Mouse (Mus musculus) liver, embryonic 16.5 days (tissue): ENCODE data around the gene Ipcef1. TPM values are rescaled to one million over a fixed set of nuclear protein-coding genes. Genes with fewer than 3 reads are reported as not detected.

Experiments used
- ATAC-seq: fragments of 200-750 bp; cut with Nextera tagmentation; 2 replicates; pipeline ENCODE4 v1.8.0; 2017; ENCODE audit warnings: low read depth, mild to moderate bottlenecking, moderate number of reproducible peaks, moderate library complexity
- H3K27ac ChIP-seq: fragments of 300-500 bp; sonication (generic); 2 replicates; pipeline ENCODE4 v1.5.1; 2014; ENCODE audit warnings: mild to moderate bottlenecking, low read length
- H3K27me3 ChIP-seq: fragments of 300-500 bp; sonication (generic); 2 replicates; pipeline ENCODE4 v1.6.1; 2014; ENCODE audit warnings: low read depth, low read length, mixed read lengths; ENCODE audit not compliant: control insufficient read depth, insufficient read depth
- H3K36me3 ChIP-seq: fragments of 300-500 bp; sonication (generic); 2 replicates; pipeline ENCODE4 v1.6.1; 2014; ENCODE audit warnings: mild to moderate bottlenecking; ENCODE audit not compliant: control insufficient read depth, insufficient read depth
- H3K4me1 ChIP-seq: fragments of 300-500 bp; sonication (generic); 2 replicates; pipeline ENCODE4 v1.6.1; 2014; ENCODE audit warnings: low read depth, low read length, mixed read lengths; ENCODE audit not compliant: control insufficient read depth
- H3K4me2 ChIP-seq: fragments of 300-500 bp; sonication (generic); 2 replicates; pipeline ENCODE4 v1.6.1; 2014; ENCODE audit warnings: low read depth, low read length, mixed read lengths
- H3K4me3 ChIP-seq: fragments of 300-500 bp; sonication (generic); 2 replicates; pipeline ENCODE4 v1.5.1; 2014; ENCODE audit warnings: low read depth, mild to moderate bottlenecking, low read length
- H3K9ac ChIP-seq: fragments of 300-500 bp; sonication (generic); 2 replicates; pipeline ENCODE4 v1.6.1; 2014; ENCODE audit warnings: low read depth, low read length
- H3K9me3 ChIP-seq: fragments of 300-500 bp; sonication (generic); replicated peaks from 2 replicates; pipeline ENCODE4 v1.6.1; 2016; ENCODE audit warnings: low read length; ENCODE audit not compliant: control insufficient read depth
- WGBS: fragments of 180-500 bp; shearing (Covaris S2); extraction: QIAGEN DNeasy Blood & Tissue Kit; methylation state at CpG from one replicate; pipeline ENCODE4 v1.1.7; 2014; ENCODE audit not compliant: insufficient replicate concordance; 5-methylcytosine and 5-hydroxymethylcytosine counted together
- polyA plus RNA-seq: library from polyadenylated mRNA; unstranded; fragments of >200 nt; fragmentation: Nextera tagmentation; extraction: Ambion mirVana; gene quantifications from 2 replicates; pipeline ENCODE4 v1.2.1, GENCODE M21; 2015

The Ipcef1 gene
- 0.97 and 1.2 TPM in 2 replicates for polyA plus RNA-seq

- no peak within 1 kb of the TSS for H3K9ac ChIP-seq
- no peak within 1 kb of the TSS; the same call in 1 of the 2 replicates for H3K4me2 ChIP-seq
- WGBS, result 24% methylated on average over 12 of the region's 12 CpGs
- no peak within 1 kb of the TSS for H3K4me3 ChIP-seq
- H3K36me3 ChIP-seq, result no peaks in the 10 kb centered on the region
- H3K27me3 ChIP-seq, result no peaks in the 10 kb centered on the region
- no peak for ATAC-seq
- no peaks in the 10 kb centered on the region for H3K4me1 ChIP-seq
- no peaks in the 10 kb centered on the region for H3K9me3 ChIP-seq
- H3K27ac ChIP-seq, result no peak within 1 kb of the TSS
Measured at GRCm38 (mm10) chr10:7052315-7053017, at the start of gene Ipcef1. Ipcef1 (minus strand) TSS chr10:7052478.

GRCm38 (mm10) chr10:7077971-7078370 is 25.7 kb upstream of the Ipcef1 start:
- ATAC-seq, result no peak
- Histone ChIP-seq H3K27me3 (no peaks in the 10 kb centered on the region), H3K4me3 (no peak overlapping the region), H3K36me3 (no peaks in the 10 kb centered on the region), H3K4me2 (no peak overlapping the region), H3K4me1 (no peaks in the 10 kb centered on the region), H3K27ac (no peak overlapping the region), H3K9ac (no peak overlapping the region), H3K9me3 (no peaks in the 10 kb centered on the region)
- 76% methylated on average over 1 of the region's 1 CpGs for WGBS

GRCm38 (mm10) chr10:7077389-7077808 is 25.1 kb upstream of the Ipcef1 start:
- H3K4me3 ChIP-seq, result no peak overlapping the region
- H3K27ac ChIP-seq, result no peak overlapping the region
- H3K36me3 ChIP-seq, result no peaks in the 10 kb centered on the region
- H3K9ac ChIP-seq, result no peak overlapping the region
- no peak overlapping the region for H3K4me2 ChIP-seq
- no peaks in the 10 kb centered on the region for H3K27me3 ChIP-seq
- no peaks in the 10 kb centered on the region for H3K9me3 ChIP-seq
- no peaks in the 10 kb centered on the region for H3K4me1 ChIP-seq
- no peak for ATAC-seq
- 68% methylated on average over 7 of the region's 7 CpGs for WGBS

- no peaks in the 10 kb centered on the region for H3K27me3 ChIP-seq
- no peak overlapping the region for H3K27ac ChIP-seq
- no peaks in the 10 kb centered on the region for H3K4me1 ChIP-seq
- no peak overlapping the region for H3K4me2 ChIP-seq
- 47% methylated on average over 7 of the region's 8 CpGs for WGBS
- no peaks in the 10 kb centered on the region for H3K9me3 ChIP-seq
- no peak overlapping the region for H3K4me3 ChIP-seq
- no peaks in the 10 kb centered on the region for H3K36me3 ChIP-seq
- no peak for ATAC-seq
- no peak overlapping the region for H3K9ac ChIP-seq
Measured at GRCm38 (mm10) chr10:7076662-7077211, 24.5 kb upstream of the Ipcef1 start.

- Histone ChIP-seq H3K9me3 (no peaks in the 10 kb centered on the region), H3K9ac (no peak overlapping the region), H3K27ac (no peak overlapping the region), H3K27me3 (no peaks in the 10 kb centered on the region), H3K36me3 (no peaks in the 10 kb centered on the region), H3K4me1 (no peaks in the 10 kb centered on the region), H3K4me2 (no peak overlapping the region), H3K4me3 (no peak overlapping the region)
- WGBS, result 11% methylated on average over 8 of the region's 8 CpGs
- no peak for ATAC-seq
Measured at GRCm38 (mm10) chr10:7076201-7076600, 23.9 kb upstream of the Ipcef1 start.

- H3K27me3 ChIP-seq, result no peaks in the 10 kb centered on the region
- H3K4me3 ChIP-seq, result no peak overlapping the region
- no peaks in the 10 kb centered on the region for H3K36me3 ChIP-seq
- ATAC-seq, result no peak
- no peaks in the 10 kb centered on the region for H3K9me3 ChIP-seq
- 68% methylated on average over 2 of the region's 2 CpGs for WGBS
- no peak overlapping the region for H3K9ac ChIP-seq
- no peaks in the 10 kb centered on the region for H3K4me1 ChIP-seq
- H3K27ac ChIP-seq, result no peak overlapping the region
- no peak overlapping the region for H3K4me2 ChIP-seq
Measured at GRCm38 (mm10) chr10:7075661-7076060, 23.4 kb upstream of the Ipcef1 start.

- ATAC-seq, result no peak
- 48% methylated on average over 2 of the region's 2 CpGs for WGBS
- H3K4me2 ChIP-seq, result no peak overlapping the region
Measured at GRCm38 (mm10) chr10:7074231-7074630, 22.0 kb upstream of the Ipcef1 start.

GRCm38 (mm10) chr10:7070924-7071323 is 18.6 kb upstream of the Ipcef1 start:
- Histone ChIP-seq H3K4me1 (no peaks in the 10 kb centered on the region), H3K4me2 (no peak overlapping the region), H3K27me3 (no peaks in the 10 kb centered on the region), H3K9ac (no peak overlapping the region), H3K27ac (no peak overlapping the region), H3K4me3 (no peak overlapping the region), H3K9me3 (no peaks in the 10 kb centered on the region), H3K36me3 (no peaks in the 10 kb centered on the region)
- no peak for ATAC-seq
- WGBS, result 71% methylated on average over 5 of the region's 5 CpGs

More at GRCm38 (mm10) chr10:7074231-7074630, 22.0 kb upstream of the Ipcef1 start:
- H3K9ac ChIP-seq, result no peak overlapping the region
- H3K4me1 ChIP-seq, result no peaks in the 10 kb centered on the region
- H3K27me3 ChIP-seq, result no peaks in the 10 kb centered on the region
- H3K9me3 ChIP-seq, result no peaks in the 10 kb centered on the region
- no peaks in the 10 kb centered on the region for H3K36me3 ChIP-seq
- H3K4me3 ChIP-seq, result no peak overlapping the region
- H3K27ac ChIP-seq, result no peak overlapping the region

GRCm38 (mm10) chr10:7070100-7070835 is 18.0 kb upstream of the Ipcef1 start:
- H3K4me1 ChIP-seq, result no peaks in the 10 kb centered on the region
- no peak overlapping the region for H3K27ac ChIP-seq
- no peak for ATAC-seq
- H3K4me3 ChIP-seq, result no peak overlapping the region
- H3K4me2 ChIP-seq, result no peak overlapping the region
- no peaks in the 10 kb centered on the region for H3K27me3 ChIP-seq
- no peak overlapping the region for H3K9ac ChIP-seq
- WGBS, result 54% methylated on average over 8 of the region's 8 CpGs
- H3K36me3 ChIP-seq, result no peaks in the 10 kb centered on the region
- H3K9me3 ChIP-seq, result no peaks in the 10 kb centered on the region
